Mouse (Mus musculus) mouse trophoblast stem cell (cell line): ENCODE results near the gene Gba.

ENCODE experiments used
- in situ Hi-C, 2 experiments: fragments of 300-500 bp; cut with MseI, MboI; formaldehyde crosslinking; loops; 2 replicates in 1 of 2; 3 replicates in 1 of 2; pipeline ENCODE4 v1.15.1; 2025

The Gba gene

GRCm38 (mm10) chr3:89238494-89238893 lies 35.8 kb downstream of the Gba start:
- in situ Hi-C loops = no loop called here

GRCm38 (mm10) chr3:89242331-89242895 lies 39.7 kb downstream of the Gba start:
- in situ Hi-C loops = loop anchor here in 1 of 2 experiments (10.0 kb wide), 1 partner anchor 52 kb away; no protein-coding TSS in a partner anchor

DNA sequence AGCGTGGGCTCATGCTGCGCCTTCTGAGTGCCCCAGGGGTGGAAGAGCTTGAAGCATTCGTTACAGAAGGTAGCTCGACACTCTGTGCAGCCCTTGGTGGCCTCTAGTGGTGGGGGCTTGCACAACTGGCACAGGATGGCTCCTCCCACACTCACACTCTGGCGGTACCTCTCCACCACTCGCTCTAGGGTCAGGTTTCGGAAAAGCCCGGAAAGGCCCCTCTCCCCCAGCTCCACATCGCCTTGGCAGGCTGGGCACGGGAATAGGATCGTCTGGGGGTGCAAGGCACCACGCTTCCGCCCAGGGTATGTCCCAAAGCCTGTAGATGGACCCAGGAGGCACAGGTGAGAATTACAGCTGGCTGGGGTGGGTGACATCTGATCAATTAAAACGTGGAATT lies 40.9 kb downstream of the Gba start:
- in situ Hi-C loops = loop anchor here in 1 of 2 experiments (10.0 kb wide), 1 partner anchor 51 kb away; no protein-coding TSS in a partner anchor

GRCm38 (mm10) chr3:89244158-89244981 lies 41.6 kb downstream of the Gba start:
- in situ Hi-C loops = loop anchor here in 1 of 2 experiments (10.0 kb wide), 1 partner anchor 50 kb away; no protein-coding TSS in a partner anchor

DNA sequence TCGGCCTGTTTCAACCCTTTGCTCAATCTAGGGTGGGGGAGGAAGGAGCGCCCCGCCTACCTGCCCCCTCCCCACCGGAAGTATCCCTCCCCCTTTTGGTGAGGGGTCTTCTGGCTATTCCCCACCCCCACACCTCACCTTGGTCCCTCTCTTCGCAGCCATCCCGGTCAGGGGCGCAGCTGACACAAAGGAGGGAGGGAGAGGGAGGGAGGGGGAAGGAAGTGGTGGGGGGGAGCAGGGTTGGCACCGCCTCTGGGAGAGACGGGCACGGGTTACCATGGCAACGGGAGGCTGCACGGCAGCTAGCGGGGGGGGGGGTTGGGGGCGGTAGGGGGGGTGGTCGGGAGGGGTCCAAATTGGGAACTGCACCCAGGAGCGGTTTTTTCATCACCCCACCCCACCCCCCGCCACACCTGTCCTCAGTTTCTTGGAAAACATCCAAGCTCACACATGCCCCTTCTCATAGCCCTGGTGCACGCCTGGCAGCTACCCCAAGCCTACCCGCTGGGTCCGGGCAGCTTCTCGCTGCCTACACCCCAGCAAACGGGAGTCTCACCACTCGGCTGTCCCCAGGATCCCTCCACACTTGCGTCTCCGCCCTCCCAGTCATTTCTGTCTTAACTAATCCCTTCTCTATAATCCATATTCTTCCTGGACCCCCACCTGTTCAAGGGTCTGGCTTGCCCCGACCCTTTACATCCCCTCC lies 42.4 kb downstream of the Gba start:
- in situ Hi-C loops = loop anchor here in 1 of 2 experiments (10.0 kb wide), 1 partner anchor 50 kb away; no protein-coding TSS in a partner anchor

GRCm38 (mm10) chr3:89245688-89246171 lies 43.0 kb downstream of the Gba start, which contains the start of gene Krtcap2:
TSS of gene Krtcap2 (plus strand) at chr3:89245966.
- in situ Hi-C loops = loop anchor here in 1 of 2 experiments (10.0 kb wide), 1 partner anchor 49 kb away; no protein-coding TSS in a partner anchor

GRCm38 (mm10) chr3:89246261-89247100 lies 43.8 kb downstream of the Gba start, which contains the start of gene Trim46:
TSS of gene Trim46 (minus strand) at chr3:89246309.
- in situ Hi-C loops = loop anchor here in 1 of 2 experiments (10.0 kb wide), 1 partner anchor 48 kb away; no protein-coding TSS in a partner anchor

GRCm38 (mm10) chr3:89247466-89247865 lies 44.7 kb downstream of the Gba start:
- in situ Hi-C loops = loop anchor here in 1 of 2 experiments (10.0 kb wide), 1 partner anchor 47 kb away; no protein-coding TSS in a partner anchor

DNA sequence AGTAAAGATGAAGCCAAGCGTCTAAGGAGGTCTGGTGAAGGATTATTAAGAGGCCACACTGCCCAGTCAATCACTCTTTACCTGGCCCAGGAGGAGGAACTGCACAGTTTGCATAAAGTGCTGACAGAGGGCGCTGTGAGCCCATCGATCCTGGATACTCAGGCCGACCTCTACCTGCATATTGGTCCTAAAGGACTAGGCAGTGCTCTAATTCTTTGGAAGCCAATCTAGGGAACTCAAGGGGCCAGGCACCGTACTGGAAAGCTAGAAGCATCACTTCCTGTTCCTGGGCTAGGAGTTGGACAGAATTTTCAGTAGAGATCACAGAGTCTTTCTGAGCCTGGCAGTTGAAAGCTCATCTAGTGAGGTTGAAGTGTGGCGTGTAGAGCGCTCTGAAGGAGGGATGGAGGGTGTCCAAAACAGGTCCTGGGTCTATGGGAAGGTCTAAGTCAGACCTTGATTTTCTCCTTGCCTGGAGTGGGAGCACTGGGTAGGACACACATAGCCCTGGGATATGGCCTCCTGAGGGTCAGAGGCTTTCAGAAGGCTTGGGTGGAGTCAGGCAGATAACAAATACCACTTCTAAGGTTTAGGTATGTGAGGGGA lies 47.8 kb downstream of the Gba start:
- in situ Hi-C loops = loop anchor here in 1 of 2 experiments (5.0 kb wide), 1 partner anchor 42 kb away; no protein-coding TSS in a partner anchor

DNA sequence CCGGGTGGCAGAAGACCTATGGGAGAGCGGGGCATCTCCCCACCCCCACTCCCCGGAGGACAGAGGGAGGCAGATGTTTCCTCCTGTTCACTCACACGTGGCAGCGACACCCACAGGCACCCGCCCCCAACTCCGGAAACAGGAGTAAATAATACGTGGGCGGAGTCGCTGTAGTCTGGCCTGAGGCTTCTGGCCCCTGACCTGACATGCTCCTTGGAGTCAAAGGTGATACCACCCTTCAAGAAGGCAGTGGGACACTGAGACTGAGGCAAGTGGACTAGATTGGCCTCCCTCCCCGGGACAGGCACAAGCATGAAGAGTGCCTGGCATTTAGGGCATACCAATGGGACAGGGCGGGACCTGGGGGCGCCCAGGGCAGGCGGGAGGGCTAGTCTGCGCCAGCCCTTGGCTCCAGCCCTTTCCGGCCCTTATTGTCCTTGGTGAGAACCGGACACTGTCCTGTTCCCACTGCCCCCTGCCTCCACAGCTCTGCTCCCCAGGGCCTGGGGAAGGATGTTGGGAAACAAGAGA lies 48.7 kb downstream of the Gba start:
- in situ Hi-C loops = loop anchor here in 1 of 2 experiments (5.0 kb wide), 1 partner anchor 41 kb away; no protein-coding TSS in a partner anchor

DNA sequence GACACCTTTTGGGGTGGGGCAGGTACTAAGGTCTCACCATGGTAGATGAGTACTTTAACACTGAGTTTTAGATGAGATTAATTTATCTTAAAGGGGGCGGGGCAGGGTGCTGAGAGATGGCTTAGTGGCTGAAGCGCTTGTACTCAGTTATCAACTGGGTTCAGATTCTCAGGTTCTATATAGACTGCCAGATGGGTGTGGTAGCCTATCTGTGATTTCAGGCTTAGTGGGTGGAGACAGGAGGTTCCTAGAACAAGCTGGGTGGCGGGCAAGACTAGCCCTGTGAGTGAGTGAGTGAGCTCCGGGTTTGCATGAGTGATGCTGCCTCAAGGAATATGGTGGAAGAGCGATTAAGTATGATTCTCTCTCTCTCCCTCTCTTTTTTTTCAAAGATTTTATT lies 52.3 kb downstream of the Gba start:
- in situ Hi-C loops = loop anchor here in 1 of 2 experiments (5.0 kb wide), 1 partner anchor 37 kb away; no protein-coding TSS in a partner anchor

DNA sequence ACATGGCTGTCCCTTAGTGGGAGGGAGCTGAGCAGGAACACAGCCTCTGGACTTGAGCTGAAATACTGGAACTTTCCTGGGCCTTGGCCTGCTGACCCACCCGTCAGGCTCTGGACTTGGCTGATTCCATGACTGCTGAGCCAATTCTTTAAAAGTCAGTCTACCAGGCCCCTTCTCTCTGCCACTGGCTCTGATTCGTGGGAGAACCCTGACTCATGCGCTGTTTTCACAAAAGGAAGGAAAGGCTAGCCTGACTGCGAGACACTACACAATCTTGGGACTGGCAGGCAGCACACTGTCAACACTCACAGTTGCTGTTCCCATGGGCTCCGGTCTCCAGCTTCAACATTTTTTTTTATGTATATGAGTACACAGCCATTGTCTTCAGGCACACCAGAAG lies 53.4 kb downstream of the Gba start:
- in situ Hi-C loops = no loop called here
